Mouse (Mus musculus) kidney, postnatal 4 days (tissue): ENCODE results near the gene Nudt22.

Experiments
- DNase-seq, 2 experiments: peaks; one replicate each; pipeline ENCODE4 v3.0.0; 2021; ENCODE audit warnings: mixed read lengths in 2 of 2

Nudt22 gene

DNA sequence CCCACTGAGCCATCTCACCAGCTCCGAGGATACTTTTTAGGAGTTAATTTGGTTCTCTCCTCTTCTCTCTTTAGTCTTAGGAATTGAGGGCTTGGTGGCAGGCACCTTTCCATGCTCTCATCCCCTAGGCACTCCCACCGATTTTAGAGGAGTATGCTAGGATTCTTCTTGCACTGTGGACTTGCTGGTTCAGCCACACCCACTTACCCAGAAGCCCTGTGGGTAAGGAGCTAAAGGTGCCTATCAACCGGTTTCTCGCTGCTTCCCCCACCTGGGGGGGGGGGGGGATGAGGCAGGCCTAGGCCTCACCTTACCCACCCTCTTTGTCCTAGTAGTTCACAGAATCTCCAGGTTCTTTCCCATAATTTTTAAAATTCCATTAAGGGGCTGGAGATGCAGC lies 48.2 kb downstream of the Nudt22 start:
- no peak for DNase-seq

- DNase-seq, result no peak
Observed at GRCm38 (mm10) chr19:6943709-6944108, 52.2 kb downstream of the Nudt22 start.
